Mouse (Mus musculus) bone marrow, adult 2 months (tissue): ENCODE data around the gene Pdgfd.

Experiments used
- CTCF ChIP-seq: fragments of 200-500 bp; IDR thresholded peaks from 2 replicates; pipeline ENCODE4 v1.5.1; 2011; ENCODE audit warnings: low read length, control low read depth; ENCODE audit not compliant: control insufficient read depth, insufficient read depth
- POLR2A ChIP-seq: fragments of 200-500 bp; IDR thresholded peaks from 2 replicates; pipeline ENCODE4 v1.6.1; 2011; ENCODE audit warnings: low read depth, mild to moderate bottlenecking, control low read depth, low read length, borderline replicate concordance; ENCODE audit not compliant: control insufficient read depth

GRCm38 (mm10) chr9:6289211-6289696, 120.9 kb downstream of the Pdgfd start:
- no peak for TF ChIP-seq CTCF
- no peak for TF ChIP-seq POLR2A
